Mouse (Mus musculus) lung, embryonic 14.5 days (tissue): ENCODE results near the gene Mark3. TPM values are rescaled to one million over a fixed set of nuclear protein-coding genes. Genes with fewer than 3 reads are reported as not detected.
A peak's percentile ranks its signal among the peaks of the same experiment; 100 is the strongest.

Source experiments
- ATAC-seq: fragments of 200-750 bp; cut with Nextera tagmentation; 2 replicates; pipeline ENCODE4 v1.8.0; 2017; ENCODE audit warnings: mild to moderate bottlenecking, moderate TSS enrichment, moderate library complexity; ENCODE audit not compliant: insufficient read depth
- DNase-seq: peaks from one replicate; pipeline ENCODE4 v3.0.0-alpha.2; 2015
- H3K27ac ChIP-seq: fragments of 300-500 bp; sonication (generic); 2 replicates; pipeline ENCODE4 v1.5.1; 2014; ENCODE audit warnings: low read depth, mild to moderate bottlenecking, moderate library complexity
- H3K27me3 ChIP-seq: fragments of 300-500 bp; sonication (generic); 2 replicates; pipeline ENCODE4 v1.6.1; 2014; ENCODE audit warnings: low read length, control low read depth; ENCODE audit not compliant: insufficient read depth
- H3K36me3 ChIP-seq: fragments of 300-500 bp; sonication (generic); 2 replicates; pipeline ENCODE4 v1.6.1; 2014; ENCODE audit warnings: control low read depth; ENCODE audit not compliant: insufficient read depth
- H3K4me1 ChIP-seq: fragments of 300-500 bp; sonication (generic); 2 replicates; pipeline ENCODE4 v1.6.1; 2014; ENCODE audit warnings: antibody characterized with exemption, control low read depth; ENCODE audit not compliant: insufficient read depth
- H3K4me2 ChIP-seq: fragments of 300-500 bp; sonication (generic); 2 replicates; pipeline ENCODE4 v1.6.1; 2014; ENCODE audit warnings: mild to moderate bottlenecking
- H3K4me3 ChIP-seq: fragments of 300-500 bp; sonication (generic); 2 replicates; pipeline ENCODE4 v1.5.1; 2014; ENCODE audit warnings: low read depth, low read length
- H3K9ac ChIP-seq: fragments of 300-500 bp; sonication (generic); 2 replicates; pipeline ENCODE4 v1.6.1; 2014
- H3K9me3 ChIP-seq: fragments of 300-500 bp; sonication (generic); 2 replicates; pipeline ENCODE4 v1.6.1; 2016; ENCODE audit warnings: low read depth, low read length, control low read depth
- CTCF ChIP-seq: IDR thresholded peaks from 2 replicates; pipeline ENCODE4 v1.5.1; 2016; ENCODE audit warnings: antibody characterized with exemption, low read depth
- WGBS: fragments of 180-500 bp; shearing (Covaris S2); extraction: QIAGEN DNeasy Blood & Tissue Kit; methylation state at CpG from one replicate; pipeline ENCODE4 v1.1.7; 2014; 5-methylcytosine and 5-hydroxymethylcytosine counted together
- polyA plus RNA-seq: library from polyadenylated mRNA; unstranded; fragments of >200 nt; fragmentation: Nextera tagmentation; extraction: Ambion mirVana; gene quantifications from 2 replicates; pipeline ENCODE4 v1.2.1, GENCODE M21; 2014

Gene Mark3
- polyA plus RNA-seq, 1 experiment from 2014 or later = 62.0 TPM

GRCm38 (mm10) chr12:111574887-111575838, 840 bp downstream of the Mark3 start:
- H3K9me3 ChIP-seq = no peaks in the 10 kb centered on the region
- WGBS = under 1% methylated on average over 58 of the region's 58 CpGs
- peak overlapping the region; percentile 86 for H3K4me2 ChIP-seq
- H3K4me1 ChIP-seq = peaks cover 10% of the 10 kb centered on the region; the same call in 1 of the 2 replicates
- H3K27me3 ChIP-seq = no peaks in the 10 kb centered on the region
- TF ChIP-seq CTCF = no peak
- ATAC-seq (peak; percentile 54), DNase-seq (peak; percentile 68)
- peak overlapping the region; percentile 97 for H3K9ac ChIP-seq
- no peaks in the 10 kb centered on the region for H3K36me3 ChIP-seq
- H3K27ac ChIP-seq = peak overlapping the region; percentile 94
- H3K4me3 ChIP-seq = peak overlapping the region; percentile 100

GRCm38 (mm10) chr12:111583058-111583457, 8.7 kb downstream of the Mark3 start:
- H3K4me1 ChIP-seq = no peaks in the 10 kb centered on the region
- H3K4me2 ChIP-seq = no peak overlapping the region
- WGBS = 95% methylated on average over 1 of the region's 1 CpGs
- DNase-seq (no peak), ATAC-seq (no peak)
- H3K27ac ChIP-seq = no peak overlapping the region
- 0 out of 2 replicates have a peak, but pooled peaks cover 3% of the 10 kb centered on the region for H3K36me3 ChIP-seq
- TF ChIP-seq CTCF = no peak
- H3K27me3 ChIP-seq = no peaks in the 10 kb centered on the region
- no peak overlapping the region for H3K9ac ChIP-seq
- H3K9me3 ChIP-seq = no peaks in the 10 kb centered on the region
- H3K4me3 ChIP-seq = no peak overlapping the region

GRCm38 (mm10) chr12:111584401-111584800, 10.1 kb downstream of the Mark3 start:
- no peak for DNase-seq
- no peak for ATAC-seq
- 0 out of 2 replicates have a peak, but pooled peaks cover 3% of the 10 kb centered on the region for H3K36me3 ChIP-seq
- H3K4me2 ChIP-seq = no peak overlapping the region
- no peak overlapping the region for H3K27ac ChIP-seq
- TF ChIP-seq CTCF = no peak
- H3K27me3 ChIP-seq = no peaks in the 10 kb centered on the region
- H3K9me3 ChIP-seq = no peaks in the 10 kb centered on the region
- 67% methylated on average over 1 of the region's 1 CpGs for WGBS
- H3K4me3 ChIP-seq = no peak overlapping the region
- no peaks in the 10 kb centered on the region for H3K4me1 ChIP-seq
- no peak overlapping the region for H3K9ac ChIP-seq

- no peaks in the 10 kb centered on the region for H3K9me3 ChIP-seq
- no peak for TF ChIP-seq CTCF
- H3K4me1 ChIP-seq = no peaks in the 10 kb centered on the region
- H3K36me3 ChIP-seq = no peaks in the 10 kb centered on the region
- 79% methylated on average over 12 of the region's 12 CpGs for WGBS
- H3K4me3 ChIP-seq = no peak overlapping the region
- DNase-seq = no peak
- H3K27me3 ChIP-seq = no peaks in the 10 kb centered on the region
- no peak overlapping the region for H3K9ac ChIP-seq
- H3K4me2 ChIP-seq = no peak overlapping the region
- ATAC-seq = no peak
- no peak overlapping the region for H3K27ac ChIP-seq
Observed at GRCm38 (mm10) chr12:111587252-111587651, 12.9 kb downstream of the Mark3 start.

GRCm38 (mm10) chr12:111592407-111593021, 18.2 kb downstream of the Mark3 start:
- H3K4me1 ChIP-seq = no peaks in the 10 kb centered on the region
- H3K36me3 ChIP-seq = peaks cover 31% of the 10 kb centered on the region
- DNase-seq (peak; percentile 7), ATAC-seq (no peak)
- H3K9ac ChIP-seq = no peak overlapping the region
- H3K9me3 ChIP-seq = no peaks in the 10 kb centered on the region
- no peaks in the 10 kb centered on the region for H3K27me3 ChIP-seq
- no peak overlapping the region for H3K4me2 ChIP-seq
- no peak overlapping the region for H3K4me3 ChIP-seq
- TF ChIP-seq CTCF = no peak
- WGBS = 75% methylated on average over 14 of the region's 14 CpGs
- H3K27ac ChIP-seq = no peak overlapping the region

GRCm38 (mm10) chr12:111593775-111594174, 19.5 kb downstream of the Mark3 start:
- H3K9ac ChIP-seq = no peak overlapping the region
- no peak for ATAC-seq
- H3K27ac ChIP-seq = no peak overlapping the region
- DNase-seq = no peak
- H3K9me3 ChIP-seq = no peaks in the 10 kb centered on the region
- H3K36me3 ChIP-seq = peaks cover 39% of the 10 kb centered on the region
- no peaks in the 10 kb centered on the region for H3K4me1 ChIP-seq
- H3K27me3 ChIP-seq = no peaks in the 10 kb centered on the region
- no peak for TF ChIP-seq CTCF
- no peak overlapping the region for H3K4me3 ChIP-seq
- WGBS = 74% methylated on average over 2 of the region's 2 CpGs
- H3K4me2 ChIP-seq = no peak overlapping the region

- DNase-seq (no peak), ATAC-seq (no peak)
- no peaks in the 10 kb centered on the region for H3K4me1 ChIP-seq
- no peak overlapping the region for H3K27ac ChIP-seq
- H3K36me3 ChIP-seq = peaks cover 59% of the 10 kb centered on the region
- no peak overlapping the region for H3K4me3 ChIP-seq
- no peak overlapping the region for H3K4me2 ChIP-seq
- H3K9me3 ChIP-seq = no peaks in the 10 kb centered on the region
- no peak overlapping the region for H3K9ac ChIP-seq
- no peak for TF ChIP-seq CTCF
- WGBS = 94% methylated on average over 1 of the region's 1 CpGs
- H3K27me3 ChIP-seq = no peaks in the 10 kb centered on the region
Observed at GRCm38 (mm10) chr12:111597310-111597709, 23.0 kb downstream of the Mark3 start.
